Mouse (Mus musculus): ENCODE results near the gene Macc1. TPM values are rescaled to one million over a fixed set of nuclear protein-coding genes. Genes with fewer than 3 reads are reported as not detected.

Macc1 gene
- total and polyA plus RNA-seq, 3 experiments, result 0.22 TPM; not detected in 2

DNA sequence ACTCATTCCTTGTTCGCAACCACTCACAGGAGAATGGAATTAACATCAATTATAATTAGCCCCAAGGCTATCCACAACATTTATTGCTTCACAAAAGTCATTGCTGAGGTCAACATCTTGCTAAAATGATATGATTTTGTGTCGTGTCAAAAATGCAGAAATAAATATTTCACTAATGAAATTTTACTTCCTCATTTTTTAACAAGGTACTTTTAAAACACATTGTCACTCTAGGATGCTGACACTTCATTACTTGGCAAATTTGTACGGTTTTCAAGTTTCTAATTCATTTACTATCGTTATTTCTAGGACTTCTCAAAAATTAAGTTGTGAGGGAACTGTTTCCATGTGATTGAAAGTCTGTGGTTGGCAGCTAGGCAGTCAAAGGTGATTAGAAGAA is 55.8 kb downstream of the Macc1 start:
- ATAC-seq (ENCODE audit: extremely low read depth, insufficient number of reproducible peaks, low FRiP score, poor library complexity, severe bottlenecking) (no peak), DNase-seq (ENCODE audit: low spot score) (no peak)
- H3K36me3 ChIP-seq (replicated peaks), result no peaks in the 10 kb centered on the region
- no peaks in the 10 kb centered on the region for H3K4me1 ChIP-seq (ENCODE audit: insufficient read depth, low read depth, low read length)
- TF ChIP-seq CTCF (IDR thresholded peaks at IDR 0.05; ENCODE audit: low read depth, low read length), result no peak
- no peak for TF ChIP-seq GATA2 (IDR thresholded peaks at IDR 0.05; ENCODE audit: borderline replicate concordance, low read depth, low read length)
- no peak for TF ChIP-seq GATA1 (IDR thresholded peaks at IDR 0.05; ENCODE audit: borderline replicate concordance, low read length)
- TF ChIP-seq POLR2AphosphoS5 (IDR thresholded peaks at IDR 0.05; ENCODE audit: insufficient replicate concordance, low read depth, low read length), result no peak
- TF ChIP-seq TAL1 (conservative IDR thresholded peaks at IDR 0.05; ENCODE audit: low read depth, low read length), result no peak
- no peak overlapping the region for H3K4me3 ChIP-seq (ENCODE audit: low read depth, low read length)
- H3K9me3 ChIP-seq (replicated peaks), result no peaks in the 10 kb centered on the region
- no peaks in the 10 kb centered on the region for H3K27me3 ChIP-seq (ENCODE audit: insufficient read depth, low read length)

DNA sequence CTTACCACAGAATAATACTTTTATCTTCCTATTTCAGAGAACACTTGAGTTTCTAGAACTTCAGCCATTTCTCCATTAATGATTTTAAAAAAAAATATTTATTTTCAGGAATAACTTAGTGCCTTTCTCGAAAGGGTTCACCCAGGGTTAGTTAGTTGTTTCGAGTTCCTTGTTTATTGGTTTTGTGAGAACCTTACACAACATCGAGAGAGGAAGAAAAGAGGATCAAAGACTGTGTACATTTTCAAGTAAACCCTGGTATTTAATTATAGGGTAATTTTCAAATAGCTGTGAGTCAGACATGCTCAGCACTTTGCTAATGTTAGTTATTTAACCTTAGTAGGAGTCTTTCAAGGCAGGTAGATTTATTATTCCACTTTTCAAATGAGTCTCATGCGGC is 58.3 kb downstream of the Macc1 start:
- TF ChIP-seq GATA1 (IDR thresholded peaks at IDR 0.05; ENCODE audit: borderline replicate concordance, low read length), result no peak
- no peak for TF ChIP-seq GATA2 (IDR thresholded peaks at IDR 0.05; ENCODE audit: borderline replicate concordance, low read depth, low read length)
- TF ChIP-seq POLR2AphosphoS5 (IDR thresholded peaks at IDR 0.05; ENCODE audit: insufficient replicate concordance, low read depth, low read length), result no peak
- TF ChIP-seq TAL1 (conservative IDR thresholded peaks at IDR 0.05; ENCODE audit: low read depth, low read length), result no peak
- no peak for TF ChIP-seq CTCF (IDR thresholded peaks at IDR 0.05; ENCODE audit: low read depth, low read length)
- Histone ChIP-seq H3K9me3 (replicated peaks) (no peaks in the 10 kb centered on the region), H3K4me3 (ENCODE audit: low read depth, low read length) (no peak overlapping the region), H3K4me1 (ENCODE audit: insufficient read depth, low read depth, low read length) (no peaks in the 10 kb centered on the region), H3K27me3 (ENCODE audit: insufficient read depth, low read length) (no peaks in the 10 kb centered on the region), H3K36me3 (replicated peaks) (no peaks in the 10 kb centered on the region)
- DNase-seq (ENCODE audit: low spot score), result no peak
- no peak for ATAC-seq (ENCODE audit: extremely low read depth, insufficient number of reproducible peaks, low FRiP score, poor library complexity, severe bottlenecking)

DNA sequence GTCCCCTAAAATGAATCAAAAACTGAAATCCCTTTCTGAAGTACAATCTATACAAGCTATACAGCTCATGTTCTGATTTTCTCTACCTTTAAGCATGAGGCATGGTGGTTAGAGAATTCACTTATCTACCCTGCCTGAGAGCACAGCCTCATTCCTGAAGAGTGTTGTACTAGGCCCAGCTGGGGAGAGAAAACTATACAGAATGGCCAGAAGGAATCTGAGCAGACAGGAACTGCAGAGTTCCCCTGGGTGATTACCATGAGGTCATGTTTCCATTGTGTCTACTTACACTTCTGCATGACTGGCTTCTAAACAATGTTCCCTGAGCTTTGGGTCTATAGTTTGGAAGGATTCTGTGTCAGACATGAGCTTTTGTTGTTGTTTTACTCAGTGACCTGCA is 62.8 kb downstream of the Macc1 start:
- DNase-seq (ENCODE audit: low spot score), result no peak
- no peaks in the 10 kb centered on the region for H3K9me3 ChIP-seq (replicated peaks)
- no peak overlapping the region for H3K4me3 ChIP-seq (ENCODE audit: low read depth, low read length)
- no peaks in the 10 kb centered on the region for H3K36me3 ChIP-seq (replicated peaks)
- ATAC-seq (ENCODE audit: extremely low read depth, insufficient number of reproducible peaks, low FRiP score, poor library complexity, severe bottlenecking), result no peak
- no peaks in the 10 kb centered on the region for H3K4me1 ChIP-seq (ENCODE audit: insufficient read depth, low read depth, low read length)
- H3K27me3 ChIP-seq (ENCODE audit: insufficient read depth, low read length), result no peaks in the 10 kb centered on the region
- no peak for TF ChIP-seq CTCF (IDR thresholded peaks at IDR 0.05; ENCODE audit: low read depth, low read length)
- TF ChIP-seq GATA2 (IDR thresholded peaks at IDR 0.05; ENCODE audit: borderline replicate concordance, low read depth, low read length), result no peak
- TF ChIP-seq POLR2AphosphoS5 (IDR thresholded peaks at IDR 0.05; ENCODE audit: insufficient replicate concordance, low read depth, low read length), result no peak
- no peak for TF ChIP-seq GATA1 (IDR thresholded peaks at IDR 0.05; ENCODE audit: borderline replicate concordance, low read length)
- no peak for TF ChIP-seq TAL1 (conservative IDR thresholded peaks at IDR 0.05; ENCODE audit: low read depth, low read length)

DNA sequence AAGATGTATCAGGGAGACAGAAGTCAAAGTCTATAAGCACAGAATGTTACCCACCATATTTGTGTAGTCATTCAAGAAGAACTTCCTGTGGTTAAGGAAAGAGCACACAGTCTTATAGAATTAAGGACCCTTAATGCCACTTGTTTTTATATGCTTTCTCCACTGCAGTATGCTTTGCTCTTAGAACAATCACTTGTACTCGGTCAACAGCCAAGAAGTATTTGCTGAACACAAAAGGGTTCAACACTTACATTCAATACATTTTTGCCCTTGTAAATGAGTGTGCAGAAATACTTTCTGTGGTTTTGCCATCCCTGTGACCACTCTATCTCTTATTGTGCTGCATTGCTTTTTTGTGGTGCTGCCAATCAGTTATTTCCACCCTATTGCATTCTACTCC is 67.8 kb downstream of the Macc1 start:
- TF ChIP-seq POLR2AphosphoS5 (IDR thresholded peaks at IDR 0.05; ENCODE audit: insufficient replicate concordance, low read depth, low read length), result no peak
- ATAC-seq (ENCODE audit: extremely low read depth, insufficient number of reproducible peaks, low FRiP score, poor library complexity, severe bottlenecking), result no peak
- Histone ChIP-seq H3K36me3 (replicated peaks) (no peaks in the 10 kb centered on the region), H3K4me3 (ENCODE audit: low read depth, low read length) (no peak overlapping the region), H3K4me1 (ENCODE audit: insufficient read depth, low read depth, low read length) (no peaks in the 10 kb centered on the region), H3K27me3 (ENCODE audit: insufficient read depth, low read length) (no peaks in the 10 kb centered on the region), H3K9me3 (replicated peaks) (no peaks in the 10 kb centered on the region)
- DNase-seq (ENCODE audit: low spot score), result no peak

DNA sequence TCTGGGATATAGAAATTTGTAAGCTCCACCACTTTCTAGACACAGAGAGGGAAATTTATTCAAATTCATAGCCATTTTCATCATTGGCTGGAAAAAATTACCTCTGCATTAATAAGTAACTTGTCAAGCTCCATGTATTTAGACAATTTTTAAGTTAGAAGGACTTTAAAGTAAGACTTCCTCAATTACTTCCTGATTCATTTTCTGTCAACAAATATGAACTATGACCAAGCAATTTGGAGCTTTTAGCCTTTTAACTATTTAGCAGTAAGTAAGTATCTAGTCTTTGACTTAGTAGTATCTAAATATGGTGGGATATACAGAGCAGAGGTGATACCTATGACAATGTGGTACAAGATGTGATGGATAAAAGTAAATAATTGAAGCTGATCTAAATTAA is 72.2 kb downstream of the Macc1 start:
- Histone ChIP-seq H3K27me3 (ENCODE audit: insufficient read depth, low read length) (no peaks in the 10 kb centered on the region), H3K9me3 (replicated peaks) (no peaks in the 10 kb centered on the region), H3K4me3 (ENCODE audit: low read depth, low read length) (no peak overlapping the region), H3K36me3 (replicated peaks) (no peaks in the 10 kb centered on the region), H3K4me1 (ENCODE audit: insufficient read depth, low read depth, low read length) (no peaks in the 10 kb centered on the region)
- ATAC-seq (ENCODE audit: extremely low read depth, insufficient number of reproducible peaks, low FRiP score, poor library complexity, severe bottlenecking) (no peak), DNase-seq (ENCODE audit: low spot score) (no peak)
- no peak for TF ChIP-seq POLR2AphosphoS5 (IDR thresholded peaks at IDR 0.05; ENCODE audit: insufficient replicate concordance, low read depth, low read length)
- TF ChIP-seq GATA1 (IDR thresholded peaks at IDR 0.05; ENCODE audit: borderline replicate concordance, low read length), result no peak
- no peak for TF ChIP-seq TAL1 (conservative IDR thresholded peaks at IDR 0.05; ENCODE audit: low read depth, low read length)
- no peak for TF ChIP-seq CTCF (IDR thresholded peaks at IDR 0.05; ENCODE audit: low read depth, low read length)
- TF ChIP-seq GATA2 (IDR thresholded peaks at IDR 0.05; ENCODE audit: borderline replicate concordance, low read depth, low read length), result no peak

DNA sequence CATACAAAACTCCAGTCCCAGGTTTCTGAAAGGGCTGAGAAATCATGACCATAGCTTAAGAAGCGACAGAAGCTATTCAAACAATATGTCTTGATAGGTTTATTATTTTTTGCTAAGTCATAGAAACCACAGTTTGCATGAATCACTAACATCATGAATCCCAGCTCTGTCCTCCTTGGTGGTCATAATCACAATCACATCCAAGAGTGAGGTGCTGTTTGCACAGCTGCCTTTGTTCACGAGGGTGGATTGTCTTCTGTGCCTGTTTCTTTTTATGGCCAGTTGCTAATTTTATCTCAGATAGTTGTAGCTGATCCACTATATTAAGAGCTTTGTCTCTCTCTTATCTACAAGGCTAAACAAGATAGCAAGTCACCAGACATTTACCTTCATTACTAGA is 72.6 kb downstream of the Macc1 start:
- ATAC-seq (ENCODE audit: extremely low read depth, insufficient number of reproducible peaks, low FRiP score, poor library complexity, severe bottlenecking) (no peak), DNase-seq (ENCODE audit: low spot score) (no peak)
- Histone ChIP-seq H3K9me3 (replicated peaks) (no peaks in the 10 kb centered on the region), H3K4me3 (ENCODE audit: low read depth, low read length) (no peak overlapping the region), H3K4me1 (ENCODE audit: insufficient read depth, low read depth, low read length) (no peaks in the 10 kb centered on the region), H3K36me3 (replicated peaks) (no peaks in the 10 kb centered on the region), H3K27me3 (ENCODE audit: insufficient read depth, low read length) (no peaks in the 10 kb centered on the region)
- no peak for TF ChIP-seq TAL1 (conservative IDR thresholded peaks at IDR 0.05; ENCODE audit: low read depth, low read length)
- TF ChIP-seq POLR2AphosphoS5 (IDR thresholded peaks at IDR 0.05; ENCODE audit: insufficient replicate concordance, low read depth, low read length), result no peak
- TF ChIP-seq GATA2 (IDR thresholded peaks at IDR 0.05; ENCODE audit: borderline replicate concordance, low read depth, low read length), result no peak
- no peak for TF ChIP-seq GATA1 (IDR thresholded peaks at IDR 0.05; ENCODE audit: borderline replicate concordance, low read length)
- no peak for TF ChIP-seq CTCF (IDR thresholded peaks at IDR 0.05; ENCODE audit: low read depth, low read length)

DNA sequence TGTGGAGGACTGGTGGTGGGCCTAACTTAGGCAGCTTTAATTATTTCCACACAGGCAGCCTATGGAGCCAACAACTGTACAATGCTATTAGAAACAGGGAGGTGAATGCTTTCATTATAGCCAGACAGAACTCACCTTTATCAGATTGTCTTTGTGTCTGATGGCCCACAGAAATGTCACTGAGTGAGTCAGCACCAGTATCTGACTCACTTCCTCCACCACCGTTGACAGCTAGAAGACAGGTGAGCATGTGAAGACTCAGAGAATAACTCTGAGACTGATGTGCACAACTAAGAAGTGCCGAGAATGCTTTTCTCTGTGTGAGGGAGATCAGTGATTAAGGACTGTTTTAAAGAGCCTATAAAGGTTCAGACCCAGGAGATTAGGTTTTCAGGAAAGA is 73.9 kb downstream of the Macc1 start:
- TF ChIP-seq POLR2AphosphoS5 (IDR thresholded peaks at IDR 0.05; ENCODE audit: insufficient replicate concordance, low read depth, low read length) (no peak), TAL1 (conservative IDR thresholded peaks at IDR 0.05; ENCODE audit: low read depth, low read length) (no peak), CTCF (IDR thresholded peaks at IDR 0.05; ENCODE audit: low read depth, low read length) (no peak), GATA1 (IDR thresholded peaks at IDR 0.05; ENCODE audit: borderline replicate concordance, low read length) (no peak), GATA2 (IDR thresholded peaks at IDR 0.05; ENCODE audit: borderline replicate concordance, low read depth, low read length) (no peak)
- H3K4me3 ChIP-seq (ENCODE audit: low read depth, low read length), result no peak overlapping the region
- no peaks in the 10 kb centered on the region for H3K27me3 ChIP-seq (ENCODE audit: insufficient read depth, low read length)
- H3K9me3 ChIP-seq (replicated peaks), result no peaks in the 10 kb centered on the region
- H3K36me3 ChIP-seq (replicated peaks), result no peaks in the 10 kb centered on the region
- DNase-seq (ENCODE audit: low spot score), result no peak
- ATAC-seq (ENCODE audit: extremely low read depth, insufficient number of reproducible peaks, low FRiP score, poor library complexity, severe bottlenecking), result no peak
- no peaks in the 10 kb centered on the region for H3K4me1 ChIP-seq (ENCODE audit: insufficient read depth, low read depth, low read length)
